Mouse (Mus musculus): ENCODE data around the gene Osbp2. TPM values are rescaled to one million over a fixed set of nuclear protein-coding genes. Genes with fewer than 3 reads are reported as not detected.
A peak's percentile ranks its signal among the peaks of the same experiment; 100 is the strongest.

Osbp2 gene
- polyA plus RNA-seq, 1 experiment = 1.3 TPM

- TF ChIP-seq TCF3 (IDR thresholded peaks at IDR 0.05; ENCODE audit: insufficient read length, low read depth) = no peak
- TF ChIP-seq MAX (IDR thresholded peaks at IDR 0.05; ENCODE audit: low read depth) = no peak
- no peak for TF ChIP-seq USF1 (IDR thresholded peaks at IDR 0.05; ENCODE audit: low read depth)
- no peak for TF ChIP-seq POLR2A (IDR thresholded peaks at IDR 0.05; ENCODE audit: insufficient read length, low read depth)
- TF ChIP-seq TCF12 (IDR thresholded peaks at IDR 0.05; ENCODE audit: insufficient read depth, poor library complexity, severe bottlenecking) = no peak
- Histone ChIP-seq H3K36me3 (ENCODE audit: control insufficient read depth, insufficient read depth) (no peaks in the 10 kb centered on the region), H3ac (ENCODE audit: control insufficient read depth, insufficient read length) (no peak overlapping the region), H3K27me3 (ENCODE audit: control insufficient read depth, insufficient read depth, insufficient read length) (no peaks in the 10 kb centered on the region), H3K79me2 (ENCODE audit: control insufficient read depth, insufficient read depth) (no peaks in the 10 kb centered on the region), H3K4me2 (ENCODE audit: low read depth) (peak overlapping the region; percentile 52), H3K4me3 (no peak overlapping the region)
Measured at GRCm38 (mm10) chr11:3755341-3755740, 108.4 kb downstream of the Osbp2 start.

- Histone ChIP-seq H3K4me3 (no peak overlapping the region), H3K79me2 (ENCODE audit: control insufficient read depth, insufficient read depth) (no peaks in the 10 kb centered on the region), H3K27me3 (ENCODE audit: control insufficient read depth, insufficient read depth, insufficient read length) (no peaks in the 10 kb centered on the region), H3K36me3 (ENCODE audit: control insufficient read depth, insufficient read depth) (no peaks in the 10 kb centered on the region), H3ac (ENCODE audit: control insufficient read depth, insufficient read length) (no peak overlapping the region), H3K4me2 (ENCODE audit: low read depth) (peak overlapping the region; percentile 52)
- TF ChIP-seq E2F4 (IDR thresholded peaks at IDR 0.05; ENCODE audit: insufficient read depth) (no peak), MYOD1 (IDR thresholded peaks at IDR 0.05; ENCODE audit: control insufficient read depth in 1 of 3, insufficient read length in 2 of 3, low read depth in 2 of 3) (no peak), SRF (IDR thresholded peaks at IDR 0.05; ENCODE audit: control insufficient read depth, insufficient read length, low read depth) (no peak), TCF3 (IDR thresholded peaks at IDR 0.05; ENCODE audit: insufficient read length, low read depth) (no peak), POLR2A (IDR thresholded peaks at IDR 0.05; ENCODE audit: insufficient read length, low read depth) (no peak), REST (IDR thresholded peaks at IDR 0.05; ENCODE audit: insufficient read depth, insufficient read length) (no peak), TCF12 (IDR thresholded peaks at IDR 0.05; ENCODE audit: insufficient read depth, poor library complexity, severe bottlenecking) (no peak)
Measured at GRCm38 (mm10) chr11:3754685-3755084, 109.0 kb downstream of the Osbp2 start.

GRCm38 (mm10) chr11:3753897-3754296 lies 109.8 kb downstream of the Osbp2 start:
- TF ChIP-seq SRF (IDR thresholded peaks at IDR 0.05; ENCODE audit: control insufficient read depth, insufficient read length, low read depth) (no peak), MYOD1 (IDR thresholded peaks at IDR 0.05; ENCODE audit: control insufficient read depth in 1 of 3, insufficient read length in 2 of 3, low read depth in 2 of 3) (no peak), CEBPB (IDR thresholded peaks at IDR 0.05; ENCODE audit: insufficient read depth, poor library complexity, severe bottlenecking) (no peak), POLR2AphosphoS2 (IDR thresholded peaks at IDR 0.05; ENCODE audit: insufficient read length, low read depth) (no peak)
- H3K36me3 ChIP-seq (ENCODE audit: control insufficient read depth, insufficient read depth) = no peaks in the 10 kb centered on the region
- no peaks in the 10 kb centered on the region for H3K79me2 ChIP-seq (ENCODE audit: control insufficient read depth, insufficient read depth)
- no peak overlapping the region for H3ac ChIP-seq (ENCODE audit: control insufficient read depth, insufficient read length)
- H3K27me3 ChIP-seq (ENCODE audit: control insufficient read depth, insufficient read depth, insufficient read length) = no peaks in the 10 kb centered on the region
- H3K4me3 ChIP-seq = no peak overlapping the region
- H3K4me2 ChIP-seq (ENCODE audit: low read depth) = no peak overlapping the region

- no peaks in the 10 kb centered on the region for H3K36me3 ChIP-seq (ENCODE audit: control insufficient read depth, insufficient read depth)
- TF ChIP-seq TCF12 (IDR thresholded peaks at IDR 0.05; ENCODE audit: insufficient read depth, poor library complexity, severe bottlenecking) (no peak), POLR2AphosphoS2 (IDR thresholded peaks at IDR 0.05; ENCODE audit: insufficient read length, low read depth) (no peak), REST (IDR thresholded peaks at IDR 0.05; ENCODE audit: insufficient read depth, insufficient read length) (no peak), SRF (IDR thresholded peaks at IDR 0.05; ENCODE audit: control insufficient read depth, insufficient read length, low read depth) (no peak), MYOG (IDR thresholded peaks at IDR 0.05; ENCODE audit: control insufficient read depth in 1 of 3, insufficient read depth in 1 of 3, insufficient read length in 2 of 3, low read depth in 2 of 3) (no peak), MYOD1 (IDR thresholded peaks at IDR 0.05; ENCODE audit: control insufficient read depth in 1 of 3, insufficient read length in 2 of 3, low read depth in 2 of 3) (no peak), TCF3 (IDR thresholded peaks at IDR 0.05; ENCODE audit: insufficient read length, low read depth) (no peak), MAX (IDR thresholded peaks at IDR 0.05; ENCODE audit: low read depth) (no peak), POLR2A (IDR thresholded peaks at IDR 0.05; ENCODE audit: insufficient read length, low read depth) (no peak), USF1 (IDR thresholded peaks at IDR 0.05; ENCODE audit: low read depth) (no peak), E2F4 (IDR thresholded peaks at IDR 0.05; ENCODE audit: insufficient read depth) (no peak), CEBPB (IDR thresholded peaks at IDR 0.05; ENCODE audit: insufficient read depth, poor library complexity, severe bottlenecking) (no peak)
- no peaks in the 10 kb centered on the region for H3K27me3 ChIP-seq (ENCODE audit: control insufficient read depth, insufficient read depth, insufficient read length)
- no peak overlapping the region for H3K4me3 ChIP-seq
- H3K79me2 ChIP-seq (ENCODE audit: control insufficient read depth, insufficient read depth) = no peaks in the 10 kb centered on the region
- no peak overlapping the region for H3K4me2 ChIP-seq (ENCODE audit: low read depth)
- H3ac ChIP-seq (ENCODE audit: control insufficient read depth, insufficient read length) = no peak overlapping the region
Measured at GRCm38 (mm10) chr11:3752766-3753165, 110.9 kb downstream of the Osbp2 start.

GRCm38 (mm10) chr11:3749831-3750230 lies 113.9 kb downstream of the Osbp2 start:
- no peak overlapping the region for H3K4me3 ChIP-seq
- H3K79me2 ChIP-seq (ENCODE audit: control insufficient read depth, insufficient read depth) = no peaks in the 10 kb centered on the region
- no peaks in the 10 kb centered on the region for H3K27me3 ChIP-seq (ENCODE audit: control insufficient read depth, insufficient read depth, insufficient read length)
- no peak overlapping the region for H3K4me2 ChIP-seq (ENCODE audit: low read depth)
- no peaks in the 10 kb centered on the region for H3K36me3 ChIP-seq (ENCODE audit: control insufficient read depth, insufficient read depth)
- TF ChIP-seq USF1 (IDR thresholded peaks at IDR 0.05; ENCODE audit: low read depth) = peak; percentile 60
- TF ChIP-seq MAX (IDR thresholded peaks at IDR 0.05; ENCODE audit: low read depth) = no peak
- H3ac ChIP-seq (ENCODE audit: control insufficient read depth, insufficient read length) = no peak overlapping the region

GRCm38 (mm10) chr11:3742449-3742848 lies 121.3 kb downstream of the Osbp2 start:
- Histone ChIP-seq H3ac (ENCODE audit: control insufficient read depth, insufficient read length) (no peak overlapping the region), H3K27me3 (ENCODE audit: control insufficient read depth, insufficient read depth, insufficient read length) (peaks cover 7% of the 10 kb centered on the region), H3K4me2 (ENCODE audit: low read depth) (no peak overlapping the region), H3K36me3 (ENCODE audit: control insufficient read depth, insufficient read depth) (no peaks in the 10 kb centered on the region), H3K4me3 (no peak overlapping the region), H3K79me2 (ENCODE audit: control insufficient read depth, insufficient read depth) (no peaks in the 10 kb centered on the region)
- TF ChIP-seq REST (IDR thresholded peaks at IDR 0.05; ENCODE audit: insufficient read depth, insufficient read length) = no peak
- no peak for TF ChIP-seq TCF3 (IDR thresholded peaks at IDR 0.05; ENCODE audit: insufficient read length, low read depth)
- no peak for TF ChIP-seq USF1 (IDR thresholded peaks at IDR 0.05; ENCODE audit: low read depth)
- no peak for TF ChIP-seq MAX (IDR thresholded peaks at IDR 0.05; ENCODE audit: low read depth)
- TF ChIP-seq MYOG (IDR thresholded peaks at IDR 0.05; ENCODE audit: control insufficient read depth in 1 of 3, insufficient read depth in 1 of 3, insufficient read length in 2 of 3, low read depth in 2 of 3) = no peak
- TF ChIP-seq TCF12 (IDR thresholded peaks at IDR 0.05; ENCODE audit: insufficient read depth, poor library complexity, severe bottlenecking) = no peak
- no peak for TF ChIP-seq SRF (IDR thresholded peaks at IDR 0.05; ENCODE audit: control insufficient read depth, insufficient read length, low read depth)
